Mouse (Mus musculus) embryonic fibroblast, embryonic 13.5 days (primary cell): ENCODE measurements around the gene Soga1.

Source experiments
- CTCF ChIP-seq: IDR thresholded peaks from 2 replicates; pipeline ENCODE4 v1.5.1; 2011; ENCODE audit warnings: mild to moderate bottlenecking, control low read depth, low read length, moderate library complexity, borderline replicate concordance; ENCODE audit not compliant: insufficient read depth
- POLR2A ChIP-seq: IDR thresholded peaks from 2 replicates; pipeline ENCODE4 v1.6.1; 2011; ENCODE audit warnings: low read depth, mild to moderate bottlenecking, control low read depth, low read length, moderate library complexity

DNA sequence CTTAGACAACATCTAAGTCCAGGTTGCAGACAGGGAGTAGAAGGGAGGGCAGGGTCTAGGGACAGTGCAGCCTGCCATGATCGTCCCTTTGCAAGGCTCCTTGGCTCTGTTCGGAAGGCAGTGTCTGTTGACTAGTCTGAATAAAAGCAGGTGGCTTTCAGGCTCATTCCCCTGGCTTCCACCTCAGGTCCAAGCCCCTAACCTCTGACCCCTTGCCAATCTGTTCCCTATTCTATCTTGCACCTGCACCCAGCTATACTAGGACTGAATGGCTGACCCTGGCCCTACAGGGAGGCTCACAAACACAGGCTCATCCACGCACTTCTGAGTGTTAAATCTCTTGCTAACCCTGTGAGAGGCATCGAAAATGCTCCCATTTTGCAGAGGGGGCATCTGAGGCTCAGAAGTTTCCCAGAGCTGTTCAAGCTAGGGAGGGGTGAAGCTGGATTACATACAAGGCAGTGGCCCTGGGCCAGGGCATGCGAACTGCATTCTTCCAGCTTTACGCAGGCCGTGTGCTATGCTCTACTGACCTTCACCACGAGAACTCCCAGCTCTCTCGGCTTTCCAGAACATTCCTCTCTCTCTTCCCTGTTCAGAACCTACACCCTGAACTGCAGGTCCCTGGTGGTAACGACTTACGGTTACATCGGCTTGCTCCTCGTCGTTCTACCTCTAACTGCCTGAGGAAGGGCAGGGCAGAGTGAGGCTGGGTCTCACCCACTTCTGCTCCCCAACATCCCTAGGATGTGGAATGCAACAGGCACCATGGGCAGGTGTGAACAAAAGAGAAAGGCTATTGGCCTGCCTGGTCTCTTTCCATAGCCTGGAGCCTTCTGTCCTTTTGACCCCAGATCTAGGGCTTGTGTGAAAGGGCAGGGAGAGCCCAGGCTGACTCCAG lies 13.8 kb downstream of the Soga1 start:
- no peak for TF ChIP-seq POLR2A
- TF ChIP-seq CTCF, result no peak
